In the genomic region with DNA sequence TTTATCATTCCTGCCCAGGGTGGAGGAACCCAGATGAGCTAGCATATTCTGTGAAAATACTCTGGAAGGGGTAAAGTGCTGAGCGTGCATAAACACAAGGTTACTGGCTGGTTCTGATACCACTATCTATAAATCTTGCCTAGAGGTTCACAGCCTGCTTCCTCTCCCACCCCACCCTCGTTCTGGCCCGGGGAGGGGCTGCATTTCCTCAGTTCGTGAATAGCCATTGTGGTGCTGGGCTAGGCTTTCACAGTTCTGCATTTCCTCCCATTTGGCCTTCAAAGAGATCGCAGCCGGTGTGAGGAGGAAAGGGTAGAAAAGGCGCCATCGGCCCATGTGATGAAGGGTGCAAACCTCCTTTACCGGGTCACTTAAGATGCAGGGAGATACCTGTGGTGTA, we compare ENCODE assay signal across 10 mouse cellular contexts. TPM values are rescaled to one million over a fixed set of nuclear protein-coding genes. Genes with fewer than 3 reads are reported as not detected.
DNase-seq lines count a peak whose midpoint lies in the region; ATAC-seq and TF ChIP-seq lines count a peak whose summit lies in the region.
"Had no signal": no experiment of that assay in that cellular context is flagged by ENCODE, and none has a peak within 500 bp of the region (broad histone marks: within the 10 kb centered on the region; RNA-seq: fewer than 3 reads in every experiment).

No protein-coding gene starts in this region.

- intact Hi-C loops in gastrocnemius, postnatal 14 days (cut with DNase I; ENCODE audit: low total_unique reads): no loop called here

- H3K4me3 ChIP-seq in kidney, embryonic 15.5 days (replicated peaks): no peak overlapping the region
- no peak overlapping the region for H3K4me3 ChIP-seq in lung, postnatal 0 days (ENCODE audit: low read depth, low read length)
- no peak overlapping the region for H3K4me3 ChIP-seq in forebrain, embryonic 12.5 days (replicated peaks)
- H3K4me3 ChIP-seq: midbrain, embryonic 12.5 days had no signal

- no peak overlapping the region for H3K9ac ChIP-seq in kidney, embryonic 15.5 days
- no peak overlapping the region for H3K9ac ChIP-seq in lung, postnatal 0 days (replicated peaks; ENCODE audit: low read depth)
- H3K9ac ChIP-seq in forebrain, embryonic 12.5 days: no peak overlapping the region
- H3K9ac ChIP-seq: midbrain, embryonic 12.5 days had no signal

- TF ChIP-seq EP300 in lung, postnatal 0 days (IDR thresholded peaks at IDR 0.05): peak; percentile 92

- no peaks in the 10 kb centered on the region for H3K36me3 ChIP-seq in kidney, embryonic 15.5 days
- no peaks in the 10 kb centered on the region for H3K36me3 ChIP-seq in lung, postnatal 0 days (ENCODE audit: insufficient read depth, low read length)
- no peaks in the 10 kb centered on the region for H3K36me3 ChIP-seq in forebrain, embryonic 12.5 days (replicated peaks)
- H3K36me3 ChIP-seq: midbrain, embryonic 12.5 days had no signal

- H3K4me1 ChIP-seq in kidney, embryonic 15.5 days: no peaks in the 10 kb centered on the region
- no peaks in the 10 kb centered on the region for H3K4me1 ChIP-seq in lung, postnatal 0 days (ENCODE audit: insufficient read depth, low read depth, low read length)
- H3K4me1 ChIP-seq in forebrain, embryonic 12.5 days: no peaks in the 10 kb centered on the region
- H3K4me1 ChIP-seq: midbrain, embryonic 12.5 days had no signal

- ATAC-seq in common myeloid progenitor, adult 5-6 weeks (replicated peaks; ENCODE audit: low read depth, poor library complexity, severe bottlenecking): peak; percentile 90
- peak; percentile 49; the same call in 1 of the 2 replicates for ATAC-seq in kidney, embryonic 15.5 days (replicated peaks; ENCODE audit: low FRiP score)
- ATAC-seq in lung, postnatal 0 days: peak; percentile 92
- no peak for ATAC-seq in forebrain, embryonic 12.5 days (ENCODE audit: low FRiP score)
- ATAC-seq in inflammation-experienced regulatory T-cells, adult 6 months: no peak

- no peaks in the 10 kb centered on the region for H3K27me3 ChIP-seq in kidney, embryonic 15.5 days
- no peaks in the 10 kb centered on the region for H3K27me3 ChIP-seq in lung, postnatal 0 days (replicated peaks; ENCODE audit: insufficient read depth, low read length)
- no peaks in the 10 kb centered on the region for H3K27me3 ChIP-seq in forebrain, embryonic 12.5 days
- H3K27me3 ChIP-seq: midbrain, embryonic 12.5 days had no signal

- H3K27ac ChIP-seq in kidney, embryonic 15.5 days: peak overlapping the region; percentile 45; the same call in 1 of the 2 replicates
- 0 out of 2 replicates have a peak overlapping the region, but pooled peaks have one; percentile 12 for H3K27ac ChIP-seq in lung, postnatal 0 days (ENCODE audit: low read length)
- no peak overlapping the region for H3K27ac ChIP-seq in forebrain, embryonic 12.5 days
- H3K27ac ChIP-seq: midbrain, embryonic 12.5 days; stomach, postnatal 0 days had no signal

- 23% methylated on average over 9 of the region's 9 CpGs for WGBS in kidney, embryonic 15.5 days
- 27% methylated on average over 9 of the region's 9 CpGs for WGBS in lung, postnatal 0 days
- whole genome bisulfite sequencing in forebrain, embryonic 12.5 days: 85% methylated on average over 9 of the region's 9 CpGs

- H3K9me3 ChIP-seq in kidney, embryonic 15.5 days (replicated peaks): no peaks in the 10 kb centered on the region
- no peaks in the 10 kb centered on the region for H3K9me3 ChIP-seq in lung, postnatal 0 days (ENCODE audit: low read length)
- H3K9me3 ChIP-seq in forebrain, embryonic 12.5 days: no peaks in the 10 kb centered on the region
- H3K9me3 ChIP-seq: midbrain, embryonic 12.5 days had no signal

- H3K4me2 ChIP-seq in kidney, embryonic 15.5 days: no peak overlapping the region
- H3K4me2 ChIP-seq in lung, postnatal 0 days (replicated peaks; ENCODE audit: low read depth, low read length): no peak overlapping the region
- H3K4me2 ChIP-seq in forebrain, embryonic 12.5 days: no peak overlapping the region
- H3K4me2 ChIP-seq: midbrain, embryonic 12.5 days had no signal

- TF ChIP-seq CTCF in lung, postnatal 0 days (IDR thresholded peaks at IDR 0.05): no peak

- DNase-seq in gastrocnemius, postnatal 14 days: peak; percentile 9
- no peak for DNase-seq in gastrocnemius, postnatal 4 days (ENCODE audit: low spot score in 2 of 2)
- peak; percentile 63 for DNase-seq in lung, postnatal 0 days (ENCODE audit: low spot score)
- DNase-seq in cerebellum, adult 18-20 months: no peak

RNA-seq across cellular contexts. Expression of gene Ptprb, which starts 12.8 kb away (rescaled TPM):
- 10 to 100 TPM; 38.6 to 50.3 TPM for total RNA-seq in gastrocnemius, postnatal 14 days (2021)
- 10 to 100 TPM; 30.6 to 33.2 TPM for total RNA-seq in gastrocnemius, postnatal 4 days (2021)
- not detected in 2 replicates for total RNA-seq in common myeloid progenitor, adult 5-6 weeks (2017)
- 7.2 and 7.4 TPM in 2 replicates for polyA plus RNA-seq in kidney, embryonic 15.5 days (2015; fragmentation: Nextera tagmentation; extraction: Ambion mirVana)
- polyA plus RNA-seq in lung, postnatal 0 days (2015; fragmentation: Nextera tagmentation; extraction: Ambion mirVana): 25.0 and 28.8 TPM in 2 replicates
- polyA plus RNA-seq in forebrain, embryonic 12.5 days (2016; fragmentation: Nextera tagmentation; extraction: Ambion mirVana): 2.8 and 2.9 TPM in 2 replicates
- under 1 TPM in 1 of 3 experiments, not detected in 2; 0.13 TPM for polyA plus RNA-seq in inflammation-experienced regulatory T-cells, adult 6 months (2017; shearing (Covaris generic))

Comparison
In these comparisons a context has a peak if more than half of its experiments do, and no peak if none do; other contexts are left out.
1. DNase-seq: peak in gastrocnemius, postnatal 14 days (single experiment) and lung, postnatal 0 days (single experiment); none in gastrocnemius, postnatal 4 days (0 of 2) and cerebellum, adult 18-20 months (0 of 2).
2. ATAC-seq: peak in common myeloid progenitor, adult 5-6 weeks (single experiment), kidney, embryonic 15.5 days (single experiment) and lung, postnatal 0 days (single experiment); none in forebrain, embryonic 12.5 days (single experiment) and inflammation-experienced regulatory T-cells, adult 6 months (single experiment).